Mouse (Mus musculus) layer of hippocampus, postnatal 25 days (tissue): ENCODE data around the gene Actl10. TPM values are rescaled to one million over a fixed set of nuclear protein-coding genes. Genes with fewer than 3 reads are reported as not detected.

Experiments
- DNase-seq, 2 experiments: peaks; one replicate each; pipeline ENCODE4 v3.0.0; 2022; ENCODE audit warnings: mixed read lengths in 2 of 2, low spot score in 1 of 2; ENCODE audit errors: extremely low spot score in 1 of 2
- total RNA-seq, 2 experiments: library from RNA; stranded (reverse); gene quantifications; 2 replicates each; pipeline ENCODE4 v1.2.3; 2021

Gene Actl10
- not detected for total RNA-seq

DNA sequence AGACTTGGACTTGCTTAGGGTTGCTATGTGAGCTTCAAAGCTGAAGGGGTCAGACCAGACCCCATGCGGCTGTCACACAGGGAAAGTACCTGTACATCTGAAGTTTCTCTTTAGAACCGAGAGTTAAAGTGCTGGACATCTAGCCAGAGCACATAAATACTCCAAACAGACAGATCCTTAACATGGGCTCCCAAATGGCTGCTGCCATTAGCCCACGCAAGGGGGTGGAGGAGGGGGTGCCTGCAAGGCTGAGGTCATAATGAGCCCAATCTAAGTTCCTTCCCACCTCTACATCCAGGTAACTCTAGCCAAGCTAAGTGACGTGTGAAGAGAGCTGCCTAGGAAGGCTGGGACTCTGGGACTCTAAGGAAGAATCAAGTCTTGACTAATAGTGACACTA, at the start of gene Actl10:
TSS of gene Actl10 (plus strand) at position 301 of the 400 bp plus-strand sequence.
- no peak for DNase-seq

DNA sequence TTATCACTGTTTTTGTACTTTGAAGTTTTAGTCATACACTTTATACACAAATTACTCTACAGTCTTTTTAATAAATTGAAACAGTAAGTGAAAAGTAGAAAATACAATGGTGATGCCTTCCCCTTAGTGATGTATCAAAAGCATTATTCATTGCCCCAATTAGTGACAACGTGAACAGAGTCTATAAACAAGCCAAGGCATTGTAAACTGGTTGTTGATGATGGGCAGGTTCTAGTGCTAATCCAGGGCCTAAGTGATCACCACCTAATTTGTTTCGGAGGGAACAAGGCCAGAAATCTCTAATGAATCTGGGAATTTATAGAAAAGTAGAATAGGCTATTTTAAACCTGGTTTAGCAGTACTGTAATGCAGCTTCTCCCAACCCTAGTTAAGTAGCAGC, 44.5 kb upstream of the Actl10 start:
- no peak for DNase-seq

DNA sequence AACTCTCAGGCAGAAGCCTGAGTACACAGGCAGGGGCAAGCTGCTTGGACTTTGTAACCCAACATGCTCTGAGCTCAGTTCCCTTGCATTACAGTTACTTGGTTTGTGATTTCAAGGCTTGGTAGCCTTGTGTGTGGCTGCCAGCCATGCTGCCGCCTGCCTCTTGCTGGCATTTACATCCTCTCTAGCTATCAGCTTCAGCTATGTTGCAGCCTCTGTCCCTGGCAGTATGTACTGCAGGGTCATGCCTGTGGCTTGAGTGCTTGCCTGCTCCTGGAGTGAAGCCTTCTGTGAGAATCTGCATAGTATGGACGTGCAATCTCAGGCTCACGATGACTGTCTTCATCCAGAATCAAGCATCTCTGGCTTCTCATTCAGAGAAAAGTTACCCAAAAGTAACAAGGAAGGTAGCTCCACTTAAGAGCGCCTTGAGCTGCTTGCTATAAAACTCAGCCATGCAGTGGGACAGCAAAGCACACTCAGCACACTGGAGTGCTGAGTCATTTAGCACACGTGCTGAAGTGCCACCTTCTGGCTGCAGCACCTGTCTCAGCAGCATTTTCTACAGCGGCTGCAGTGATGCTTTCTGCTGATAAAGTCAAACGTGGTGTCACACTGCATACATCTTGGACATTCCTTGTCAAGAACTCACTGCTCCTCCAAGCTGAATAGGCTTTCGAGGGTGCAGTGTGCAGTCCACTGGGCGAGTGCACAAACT, 43.9 kb upstream of the Actl10 start:
- DNase-seq: no peak

- DNase-seq: no peak
These were observed 43.1 kb upstream of the Actl10 start for GRCm38 (mm10) chr2:154508450-154508849.

GRCm38 (mm10) chr2:154510141-154510540, 41.4 kb upstream of the Actl10 start:
- DNase-seq: no peak

GRCm38 (mm10) chr2:154516944-154517343, 34.6 kb upstream of the Actl10 start:
- no peak for DNase-seq

GRCm38 (mm10) chr2:154517424-154517823, 34.2 kb upstream of the Actl10 start:
- DNase-seq: no peak

GRCm38 (mm10) chr2:154521449-154521848, 30.1 kb upstream of the Actl10 start:
- no peak for DNase-seq

DNA sequence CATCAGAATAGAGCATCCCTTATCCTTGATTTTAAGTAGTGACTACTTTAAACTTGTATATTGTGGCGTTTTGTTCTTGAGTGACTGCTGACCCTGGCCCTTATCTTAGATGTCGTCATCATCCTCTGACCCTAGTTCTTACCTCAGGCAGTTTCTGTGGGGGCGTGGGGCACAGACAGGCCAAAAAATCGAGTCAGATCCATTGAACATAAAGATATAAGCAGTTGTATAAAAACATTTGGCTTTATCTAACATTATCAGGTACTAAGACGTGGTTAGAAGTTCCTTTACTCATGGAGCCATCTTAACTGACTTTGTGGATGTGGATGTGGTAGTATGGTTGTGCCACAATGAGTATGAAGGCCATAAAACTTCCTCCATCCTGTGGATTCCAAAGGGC, 29.2 kb upstream of the Actl10 start:
- DNase-seq: no peak

- DNase-seq: no peak
These were observed 26.3 kb upstream of the Actl10 start for GRCm38 (mm10) chr2:154525285-154525684.

DNA sequence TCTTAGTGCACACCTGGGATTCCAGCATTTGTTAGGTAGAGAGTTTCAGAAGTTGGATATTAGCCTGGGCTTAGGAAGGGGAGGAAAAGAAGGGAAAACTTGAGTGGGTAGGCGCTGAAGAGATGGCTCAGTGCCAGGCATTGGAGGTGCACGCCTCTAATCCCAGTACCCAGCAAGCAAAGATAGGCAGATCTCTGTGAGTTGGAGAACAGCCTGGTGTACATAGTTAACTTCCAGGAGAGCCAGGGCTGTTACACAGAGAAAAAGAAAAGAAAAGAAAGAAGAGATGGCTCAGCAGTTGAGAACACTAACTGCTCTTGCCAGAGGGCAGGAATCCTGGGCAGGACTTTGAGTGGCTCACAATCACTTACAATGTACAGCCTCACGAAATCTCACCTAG, 25.0 kb upstream of the Actl10 start:
- DNase-seq: no peak

DNA sequence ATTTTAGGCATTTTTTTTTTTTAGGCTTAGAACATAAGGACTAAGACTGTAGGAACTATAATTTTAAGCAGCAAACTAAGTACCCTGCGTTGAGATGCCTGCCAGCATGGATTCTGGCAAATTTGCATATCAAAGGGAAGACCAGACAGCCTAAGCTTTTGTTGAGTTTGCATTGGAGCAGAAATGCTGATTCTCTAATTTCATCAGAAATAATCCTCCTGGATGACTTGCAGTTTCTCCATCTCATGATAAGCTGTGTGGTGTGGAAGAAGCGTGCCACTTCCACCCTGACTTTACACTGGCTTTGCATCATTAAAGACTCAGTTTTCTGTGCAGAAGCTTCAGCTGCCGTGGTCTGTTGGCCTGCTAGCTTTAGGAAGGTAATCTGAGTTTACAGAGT, 18.7 kb upstream of the Actl10 start:
- DNase-seq: no peak

DNA sequence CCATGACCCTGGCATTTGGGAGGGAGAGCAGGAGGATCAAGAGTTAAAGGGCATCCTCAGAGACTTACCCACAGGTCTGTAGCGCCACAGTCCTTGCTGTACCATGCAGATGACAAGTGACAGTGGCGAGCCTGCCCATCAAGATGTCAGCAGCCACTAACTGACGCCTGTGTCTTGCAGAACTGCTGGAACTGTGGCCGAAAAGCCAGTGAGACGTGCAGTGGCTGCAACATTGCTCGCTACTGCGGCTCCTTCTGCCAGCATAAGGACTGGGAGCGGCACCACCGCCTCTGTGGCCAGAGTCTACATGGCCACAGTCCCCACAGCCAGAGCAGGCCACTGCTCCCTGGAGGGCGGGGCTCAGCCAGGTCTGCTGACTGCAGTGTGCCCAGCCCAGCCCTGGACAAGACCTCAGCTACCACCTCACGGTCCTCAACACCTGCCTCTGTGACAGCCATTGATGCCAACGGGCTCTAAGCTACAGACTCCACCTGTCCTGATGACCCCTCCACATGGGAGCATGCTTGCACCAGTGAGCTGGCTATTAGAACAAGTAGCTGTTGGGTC, 16.8 kb upstream of the Actl10 start:
- DNase-seq: no peak

DNA sequence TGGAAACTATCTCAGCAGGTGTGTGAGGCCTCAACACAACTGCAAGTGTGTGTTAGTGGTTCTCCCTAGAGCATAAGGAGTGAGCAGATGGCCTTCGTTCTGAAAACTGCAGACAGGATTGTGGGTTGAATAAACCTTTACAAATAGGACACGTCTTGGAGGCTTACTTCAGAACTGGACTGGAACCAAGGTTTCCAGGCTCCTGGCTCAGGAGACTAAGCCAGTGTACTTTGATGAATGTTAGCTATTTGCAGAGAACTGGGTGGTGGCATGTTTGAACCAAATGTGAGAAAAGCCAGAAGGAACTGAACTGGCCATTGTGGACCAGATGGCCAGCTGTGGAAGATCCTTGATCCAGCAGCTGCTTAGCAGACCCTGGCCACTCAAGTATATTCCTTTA, 13.3 kb upstream of the Actl10 start:
- DNase-seq: no peak

DNA sequence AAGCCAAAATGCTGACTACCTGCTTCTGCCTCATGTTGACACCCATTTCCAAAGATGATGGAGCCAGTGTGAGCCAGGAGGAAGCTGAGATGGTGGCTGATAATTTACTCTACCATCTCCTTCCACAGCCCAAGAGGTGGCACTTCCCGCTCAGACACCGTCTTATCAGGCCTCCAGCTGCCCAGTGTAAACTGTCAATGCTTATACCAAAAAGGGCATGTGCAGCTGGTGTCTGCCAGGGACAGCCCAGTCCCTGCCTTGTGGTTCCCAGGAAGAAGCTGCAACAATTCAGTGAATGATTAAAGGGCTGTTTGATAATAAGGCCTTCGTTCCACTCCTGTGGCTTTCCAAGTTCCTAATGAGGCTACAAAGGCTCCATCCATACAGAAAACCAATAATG, 12.9 kb upstream of the Actl10 start:
- no peak for DNase-seq

- peak in 1 of 2 experiments; percentile 60 for DNase-seq
These were observed 11.9 kb upstream of the Actl10 start for GRCm38 (mm10) chr2:154539720-154540119.

DNA sequence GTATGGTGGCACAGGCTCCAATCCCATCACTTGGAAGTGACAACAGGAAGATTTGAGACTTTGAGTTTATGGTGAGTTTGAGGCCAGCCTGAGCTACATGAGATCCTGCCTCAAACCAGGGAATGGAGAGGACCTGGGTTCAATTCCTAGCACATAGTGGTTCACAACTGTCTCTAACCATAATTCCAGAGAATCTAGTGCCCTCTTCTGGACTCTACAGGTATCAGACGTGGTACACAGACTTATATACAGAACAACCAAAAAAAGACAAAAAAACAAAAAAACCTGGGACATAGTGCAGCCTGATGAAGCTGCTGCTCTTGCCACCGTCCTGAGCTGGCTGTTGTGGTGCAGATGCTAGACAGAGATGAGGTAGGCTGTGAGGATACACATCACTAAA, 9.9 kb upstream of the Actl10 start:
- DNase-seq: no peak

DNA sequence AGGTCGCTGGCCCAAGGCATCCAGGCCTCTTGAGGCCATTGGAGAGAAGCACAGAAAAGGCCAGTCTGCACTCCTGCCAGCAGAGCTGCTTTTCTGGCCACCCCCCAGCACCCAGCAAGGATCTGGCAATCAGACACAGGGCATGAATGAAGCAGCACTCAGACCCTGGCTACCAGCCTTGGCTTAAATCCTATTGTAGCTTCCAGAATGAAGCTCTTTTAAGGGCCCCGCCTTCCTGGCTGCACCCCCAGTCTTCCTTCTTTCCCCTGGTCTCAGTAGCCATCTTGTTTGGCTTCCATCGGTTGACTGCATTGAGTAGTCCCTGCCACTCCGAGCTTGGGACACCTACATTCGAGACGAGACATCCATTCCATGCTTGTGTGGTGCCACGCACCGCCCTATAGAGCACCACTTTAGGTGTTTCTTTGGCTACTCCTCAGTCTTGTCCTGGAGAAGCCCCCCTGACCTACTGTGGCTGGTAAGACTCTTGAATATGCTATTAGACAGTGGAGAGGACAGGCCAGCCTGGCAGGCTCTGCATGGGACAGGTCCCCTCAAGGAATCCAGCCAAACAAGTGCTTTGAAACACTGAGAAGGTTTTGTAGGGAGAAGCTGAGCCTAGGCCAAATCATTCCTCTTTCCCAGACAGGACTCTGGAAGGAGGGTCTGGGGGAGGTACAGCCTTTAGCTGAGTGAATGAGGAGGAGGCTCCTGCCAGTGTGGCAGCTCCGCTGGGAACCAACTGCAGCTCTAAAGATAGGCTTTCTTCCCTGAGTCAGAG, 7.8 kb upstream of the Actl10 start:
- peak in 1 of 2 experiments; percentile 50 for DNase-seq

DNA sequence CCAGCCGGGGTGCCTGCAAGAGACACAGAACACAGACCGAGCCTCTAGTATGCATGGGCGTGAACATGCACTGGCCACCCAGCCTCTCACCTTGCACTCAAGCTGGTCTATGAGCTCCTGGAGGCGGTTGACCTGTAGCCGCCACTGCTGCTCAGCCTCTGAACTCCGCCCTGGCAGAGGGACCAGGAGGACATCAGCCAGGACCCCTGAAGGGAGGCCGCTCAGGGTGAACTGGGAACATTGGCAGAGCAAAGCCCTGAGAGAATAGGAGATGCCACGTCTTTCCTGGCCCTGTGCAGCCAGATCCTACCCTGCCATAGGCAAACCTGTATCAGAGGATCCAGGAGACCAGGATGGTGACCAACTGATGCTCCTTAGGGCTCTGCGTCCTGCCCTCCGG, 4.9 kb upstream of the Actl10 start, which contains the start of gene 1700003F12Rik:
TSS of gene 1700003F12Rik (plus strand) at position 375 of the 400 bp plus-strand sequence.
- no peak for DNase-seq

- DNase-seq: no peak
These were observed 2.9 kb upstream of the Actl10 start for GRCm38 (mm10) chr2:154548688-154549087.

GRCm38 (mm10) chr2:154549127-154549885, 2.3 kb upstream of the Actl10 start:
- DNase-seq: peak in 1 of 2 experiments; percentile 53
